Mouse (Mus musculus) midbrain, embryonic 14.5 days (tissue): Measurements from ENCODE around the gene Pla2g12b. TPM values are rescaled to one million over a fixed set of nuclear protein-coding genes. Genes with fewer than 3 reads are reported as not detected.

Experiments
- ATAC-seq: fragments of 200-750 bp; cut with Nextera tagmentation; 2 replicates; pipeline ENCODE4 v1.8.0; 2017; ENCODE audit warnings: moderate number of reproducible peaks, moderate library complexity; ENCODE audit not compliant: low FRiP score, low TSS enrichment
- DNase-seq: peaks from one replicate; pipeline ENCODE4 v3.0.0-alpha.2; 2015
- H3K27ac ChIP-seq: fragments of 300-500 bp; sonication (generic); replicated peaks from 2 replicates; pipeline ENCODE4 v1.5.1; 2014; ENCODE audit warnings: mild to moderate bottlenecking, low read depth, low read length, moderate library complexity
- H3K27me3 ChIP-seq: fragments of 300-500 bp; sonication (generic); 2 replicates; pipeline ENCODE4 v1.6.1; 2014; ENCODE audit warnings: low read length, control low read depth, mixed read lengths; ENCODE audit not compliant: control insufficient read depth, insufficient read depth
- H3K36me3 ChIP-seq: fragments of 300-500 bp; sonication (generic); 2 replicates; pipeline ENCODE4 v1.6.1; 2014; ENCODE audit warnings: low read length, control low read depth; ENCODE audit not compliant: control insufficient read depth, insufficient read depth
- H3K4me1 ChIP-seq: fragments of 300-500 bp; sonication (generic); 2 replicates; pipeline ENCODE4 v1.6.1; 2014; ENCODE audit warnings: mild to moderate bottlenecking, antibody characterized with exemption, low read length, control low read depth; ENCODE audit not compliant: control insufficient read depth, insufficient read depth
- H3K4me2 ChIP-seq: fragments of 300-500 bp; sonication (generic); 2 replicates; pipeline ENCODE4 v1.6.1; 2014; ENCODE audit warnings: mild to moderate bottlenecking, low read length, moderate library complexity
- H3K4me3 ChIP-seq: fragments of 300-500 bp; sonication (generic); replicated peaks from 2 replicates; pipeline ENCODE4 v1.5.1; 2014; ENCODE audit warnings: low read depth, low read length
- H3K9ac ChIP-seq: fragments of 300-500 bp; sonication (generic); replicated peaks from 2 replicates; pipeline ENCODE4 v1.6.1; 2014; ENCODE audit warnings: mild to moderate bottlenecking, low read length, moderate library complexity
- H3K9me3 ChIP-seq: fragments of 300-500 bp; sonication (generic); 2 replicates; pipeline ENCODE4 v1.6.1; 2016; ENCODE audit warnings: low read length, control low read depth, mixed read lengths; ENCODE audit not compliant: control insufficient read depth
- WGBS: fragments of 180-500 bp; shearing (Covaris S2); extraction: QIAGEN DNeasy Blood & Tissue Kit; methylation state at CpG from one replicate; pipeline ENCODE4 v1.1.7; 2014; 5-methylcytosine and 5-hydroxymethylcytosine counted together
- polyA plus RNA-seq: library from polyadenylated mRNA; unstranded; fragments of >200 nt; fragmentation: Nextera tagmentation; extraction: Ambion mirVana; gene quantifications from 2 replicates; pipeline ENCODE4 v1.2.1, GENCODE M21; 2014

Pla2g12b gene
- polyA plus RNA-seq, 1 experiment from 2014 or later = not detected

DNA sequence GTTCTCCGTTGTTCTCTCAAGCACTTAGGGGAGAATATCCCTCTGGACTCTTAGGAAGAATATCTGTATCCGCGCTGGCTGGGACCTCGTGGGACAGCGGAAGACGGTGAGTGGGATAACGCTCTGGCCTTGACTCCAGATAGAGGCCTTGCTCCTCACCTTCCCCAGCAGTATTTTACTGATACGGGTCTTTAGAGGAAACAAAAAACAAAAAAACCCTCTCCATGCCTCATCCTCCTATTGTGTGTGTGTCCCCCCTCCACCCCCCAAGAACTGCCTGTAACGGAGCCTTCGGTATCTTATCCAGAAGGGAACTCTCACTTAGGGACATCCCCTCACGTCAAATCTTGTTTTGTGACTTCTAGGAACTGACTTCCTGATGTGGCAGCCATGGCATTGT is 38.3 kb downstream of the Pla2g12b start, which contains the start of gene Oit3:
Gene Oit3 (minus strand): TSS at position 44 of the 400 bp plus-strand sequence.
- 89% methylated on average over 11 of the region's 11 CpGs for WGBS
- Histone ChIP-seq H3K36me3 (no peaks in the 10 kb centered on the region), H3K9me3 (no peaks in the 10 kb centered on the region), H3K4me1 (no peaks in the 10 kb centered on the region), H3K27me3 (no peaks in the 10 kb centered on the region), H3K27ac (no peak within 1 kb of the TSS), H3K9ac (no peak within 1 kb of the TSS), H3K4me2 (no peak within 1 kb of the TSS), H3K4me3 (no peak within 1 kb of the TSS)
- DNase-seq (no peak), ATAC-seq (no peak)

DNA sequence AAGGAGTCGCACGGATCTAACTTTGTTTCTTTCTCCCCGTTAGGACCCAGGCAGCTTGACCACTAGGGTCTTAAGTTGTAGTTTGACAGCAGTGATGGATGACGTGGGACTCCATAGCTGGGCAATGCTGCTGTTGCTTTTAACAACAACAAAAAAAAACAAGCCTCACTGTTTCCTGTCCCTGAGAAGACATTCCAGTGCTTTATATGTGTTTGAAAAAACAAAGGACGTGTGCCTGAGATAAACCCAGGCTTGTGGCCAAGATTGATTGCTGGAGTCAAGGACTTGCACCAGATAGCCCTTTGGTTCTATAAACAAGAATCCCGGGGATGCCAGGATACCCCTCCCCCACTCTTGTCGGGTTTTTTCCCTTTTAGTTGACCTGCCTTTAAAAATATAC is 39.8 kb downstream of the Pla2g12b start:
- no peak overlapping the region for H3K9ac ChIP-seq
- H3K4me2 ChIP-seq = no peak overlapping the region
- H3K27ac ChIP-seq = no peak overlapping the region
- ATAC-seq (no peak), DNase-seq (no peak)
- H3K36me3 ChIP-seq = no peaks in the 10 kb centered on the region
- H3K4me3 ChIP-seq = no peak overlapping the region
- no peaks in the 10 kb centered on the region for H3K27me3 ChIP-seq
- 71% methylated on average over 7 of the region's 7 CpGs for WGBS
- H3K4me1 ChIP-seq = no peaks in the 10 kb centered on the region
- no peaks in the 10 kb centered on the region for H3K9me3 ChIP-seq

DNA sequence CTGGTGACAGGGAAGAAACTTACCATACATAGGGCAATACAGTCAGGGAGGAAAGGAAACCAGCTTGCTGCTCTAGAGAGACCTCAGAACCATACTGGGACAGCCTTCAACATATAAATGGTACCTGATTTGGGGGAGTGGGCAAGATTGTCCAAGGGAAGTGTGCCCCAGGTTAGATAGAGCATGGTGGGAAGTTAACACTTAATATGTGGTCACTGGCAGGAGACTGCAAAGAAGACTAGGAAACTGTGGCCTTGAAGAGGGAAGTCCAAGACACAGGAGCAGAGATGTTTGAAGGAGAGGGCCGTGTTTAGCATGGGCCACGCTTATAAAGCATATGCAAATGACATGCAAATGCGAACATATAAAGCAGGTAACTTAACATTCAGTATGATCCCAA is 40.6 kb downstream of the Pla2g12b start:
- no peak for DNase-seq
- Histone ChIP-seq H3K36me3 (no peaks in the 10 kb centered on the region), H3K4me3 (no peak overlapping the region), H3K4me2 (no peak overlapping the region), H3K9me3 (no peaks in the 10 kb centered on the region), H3K27ac (no peak overlapping the region), H3K27me3 (no peaks in the 10 kb centered on the region), H3K4me1 (no peaks in the 10 kb centered on the region), H3K9ac (no peak overlapping the region)
- ATAC-seq = no peak
- WGBS = 66% methylated on average over 3 of the region's 3 CpGs

DNA sequence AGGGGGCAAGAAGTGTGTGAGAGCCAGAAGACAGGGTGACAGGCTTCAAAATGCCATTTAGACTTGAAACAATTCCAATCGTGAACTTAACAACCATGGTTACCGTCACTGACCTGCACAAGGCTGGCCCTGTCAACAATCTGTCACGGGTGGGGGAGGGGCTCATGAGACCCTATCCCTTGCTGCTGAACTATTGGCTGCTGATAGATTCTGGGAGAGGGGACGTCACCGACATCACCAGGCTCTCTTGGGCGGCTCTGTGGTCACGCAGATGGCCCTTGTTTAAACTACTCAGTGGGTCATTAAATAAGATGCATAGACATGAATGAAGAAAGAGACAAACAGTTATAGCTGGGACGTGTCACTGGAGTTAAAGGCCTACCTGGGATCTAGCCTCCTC is 41.2 kb downstream of the Pla2g12b start:
- H3K4me3 ChIP-seq = no peak overlapping the region
- no peak overlapping the region for H3K9ac ChIP-seq
- H3K4me1 ChIP-seq = no peaks in the 10 kb centered on the region
- H3K27ac ChIP-seq = no peak overlapping the region
- H3K9me3 ChIP-seq = no peaks in the 10 kb centered on the region
- WGBS = 37% methylated on average over 8 of the region's 8 CpGs
- no peak for DNase-seq
- no peaks in the 10 kb centered on the region for H3K27me3 ChIP-seq
- H3K4me2 ChIP-seq = no peak overlapping the region
- no peak for ATAC-seq
- no peaks in the 10 kb centered on the region for H3K36me3 ChIP-seq

DNA sequence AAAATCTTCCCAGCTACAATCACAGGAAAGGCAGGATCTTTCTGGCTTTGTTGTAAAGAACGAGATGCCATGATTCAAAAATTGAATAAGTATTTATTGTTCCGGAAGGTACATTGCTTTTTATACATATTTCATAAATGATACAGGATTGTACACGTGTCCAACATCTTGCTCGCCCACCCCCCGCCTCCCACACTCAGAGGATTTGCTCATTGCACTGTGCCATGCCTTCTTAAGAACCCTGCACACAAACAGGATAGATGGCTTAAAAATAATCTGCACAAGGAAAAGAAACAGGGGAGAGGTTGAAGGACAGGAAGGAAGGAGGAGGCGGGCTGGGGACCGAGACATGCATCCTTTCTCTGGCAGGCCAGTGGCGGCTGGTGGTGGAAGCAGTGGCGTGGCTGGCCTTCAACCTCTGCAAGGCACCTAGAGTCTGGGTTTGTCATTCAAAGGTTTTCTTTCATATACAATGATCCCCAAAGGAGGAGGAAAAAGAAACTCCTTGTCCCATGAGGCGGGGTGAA is 43.5 kb downstream of the Pla2g12b start:
- WGBS = 88% methylated on average over 10 of the region's 10 CpGs
- no peak overlapping the region for H3K4me3 ChIP-seq
- ATAC-seq = no peak
- H3K4me2 ChIP-seq = no peak overlapping the region
- no peak for DNase-seq
- no peak overlapping the region for H3K27ac ChIP-seq
- H3K9ac ChIP-seq = no peak overlapping the region
- H3K9me3 ChIP-seq = no peaks in the 10 kb centered on the region
- no peaks in the 10 kb centered on the region for H3K4me1 ChIP-seq
- no peaks in the 10 kb centered on the region for H3K27me3 ChIP-seq
- H3K36me3 ChIP-seq = no peaks in the 10 kb centered on the region

DNA sequence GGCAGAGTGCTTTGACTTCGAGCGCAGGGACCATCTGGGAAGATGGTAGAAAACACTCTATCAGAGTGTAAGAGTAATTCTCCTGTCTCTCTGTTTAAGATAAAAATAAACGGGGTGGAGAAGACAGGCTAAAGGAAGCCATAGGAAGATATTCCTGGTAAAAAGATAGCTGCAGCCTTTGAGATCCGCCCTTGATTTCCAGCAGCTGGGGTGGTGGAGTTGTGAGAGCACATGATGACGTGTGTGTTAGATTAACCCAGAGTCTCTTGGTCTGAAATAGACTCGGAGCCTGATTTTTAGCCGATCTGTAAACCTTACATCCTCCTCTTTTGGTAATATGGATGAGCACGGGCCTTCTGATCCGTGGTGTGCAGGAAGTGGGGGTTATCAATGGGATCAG is 44.1 kb downstream of the Pla2g12b start:
- Histone ChIP-seq H3K4me1 (no peaks in the 10 kb centered on the region), H3K4me2 (no peak overlapping the region), H3K9me3 (no peaks in the 10 kb centered on the region), H3K36me3 (no peaks in the 10 kb centered on the region), H3K9ac (no peak overlapping the region), H3K27me3 (no peaks in the 10 kb centered on the region), H3K4me3 (no peak overlapping the region), H3K27ac (no peak overlapping the region)
- DNase-seq (no peak), ATAC-seq (no peak)
- WGBS = 90% methylated on average over 9 of the region's 9 CpGs

DNA sequence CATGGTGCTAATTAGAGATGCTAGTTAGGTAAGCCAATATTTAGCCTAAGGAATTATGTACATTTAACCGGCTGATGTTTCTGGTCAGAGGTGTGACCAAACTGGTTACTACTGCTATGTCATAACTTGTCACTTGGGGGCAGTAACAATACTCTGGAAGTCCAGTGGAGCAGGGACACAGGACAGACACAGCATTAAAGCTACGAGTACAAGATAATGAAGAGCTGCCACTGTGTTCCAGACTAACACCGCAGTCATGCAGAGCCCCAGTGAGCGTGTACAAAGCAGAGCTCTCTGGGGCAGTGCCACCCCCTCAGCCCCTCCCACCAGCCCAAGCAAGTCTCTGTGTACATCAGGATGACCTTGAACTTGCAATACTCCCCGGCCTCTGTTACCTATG is 48.4 kb downstream of the Pla2g12b start:
- Histone ChIP-seq H3K4me2 (no peak overlapping the region), H3K4me3 (no peak overlapping the region), H3K27me3 (no peaks in the 10 kb centered on the region), H3K9me3 (no peaks in the 10 kb centered on the region), H3K36me3 (0 out of 2 replicates have a peak, but pooled peaks cover 4% of the 10 kb centered on the region), H3K9ac (no peak overlapping the region), H3K27ac (no peak overlapping the region), H3K4me1 (no peaks in the 10 kb centered on the region)
- ATAC-seq = no peak; the same call in 1 of the 2 replicates
- DNase-seq = peak; percentile 80
- WGBS = 35% methylated on average over 5 of the region's 5 CpGs

DNA sequence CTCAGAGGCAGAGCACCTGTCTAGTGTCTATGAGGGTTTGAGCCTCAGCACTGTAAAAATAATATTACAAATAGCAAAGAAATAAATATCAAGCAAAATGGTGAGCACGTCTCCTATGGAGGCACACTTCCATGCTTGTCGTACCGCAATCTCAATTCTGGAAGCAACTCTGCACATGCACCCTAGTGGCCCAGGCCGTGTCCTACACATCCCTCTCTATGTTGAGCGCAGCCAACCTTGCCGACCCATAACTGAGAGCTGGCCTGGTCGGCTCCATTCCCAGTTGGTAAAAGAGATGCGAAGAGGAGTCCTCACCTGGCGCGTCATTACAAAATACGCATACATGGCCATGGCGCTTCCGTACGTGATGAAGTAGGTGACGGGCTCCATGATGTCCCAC is 51.2 kb downstream of the Pla2g12b start:
- Histone ChIP-seq H3K36me3 (0 out of 2 replicates have a peak, but pooled peaks cover 4% of the 10 kb centered on the region), H3K4me1 (no peaks in the 10 kb centered on the region), H3K9ac (no peak overlapping the region), H3K9me3 (no peaks in the 10 kb centered on the region), H3K27me3 (no peaks in the 10 kb centered on the region), H3K27ac (no peak overlapping the region), H3K4me3 (no peak overlapping the region), H3K4me2 (no peak overlapping the region)
- ATAC-seq (no peak), DNase-seq (no peak)
- WGBS = 97% methylated on average over 15 of the region's 15 CpGs

DNA sequence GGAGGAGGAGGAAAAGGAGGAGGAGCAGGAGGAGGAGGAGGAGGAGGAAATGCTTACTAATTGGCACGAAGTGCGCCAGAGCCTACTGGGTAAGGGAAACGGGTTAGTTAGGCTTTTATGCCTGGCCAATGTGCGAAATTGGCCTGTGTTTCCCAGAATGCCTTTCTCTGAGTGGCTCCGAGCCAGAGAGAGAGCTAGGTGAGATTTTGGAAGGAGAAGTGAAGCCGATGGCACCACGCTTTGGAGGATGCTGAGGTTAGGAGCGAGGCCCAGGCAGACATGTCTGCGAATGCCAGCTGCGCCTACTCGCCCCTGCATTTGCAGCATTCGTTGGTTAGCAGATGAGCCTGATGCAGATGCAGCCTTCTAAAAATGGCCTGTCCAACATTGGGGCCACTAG is 56.3 kb downstream of the Pla2g12b start:
- no peak overlapping the region for H3K4me2 ChIP-seq
- no peak overlapping the region for H3K9ac ChIP-seq
- H3K27me3 ChIP-seq = no peaks in the 10 kb centered on the region
- ATAC-seq (no peak), DNase-seq (no peak)
- H3K27ac ChIP-seq = no peak overlapping the region
- WGBS = 83% methylated on average over 12 of the region's 12 CpGs
- H3K4me3 ChIP-seq = no peak overlapping the region
- H3K36me3 ChIP-seq = 0 out of 2 replicates have a peak, but pooled peaks cover 2% of the 10 kb centered on the region
- no peaks in the 10 kb centered on the region for H3K9me3 ChIP-seq
- H3K4me1 ChIP-seq = no peaks in the 10 kb centered on the region
